Mouse (Mus musculus): ENCODE measurements around the gene Pid1.
A peak's percentile ranks its signal among the peaks of the same experiment; 100 is the strongest.
"Not testable (repeated sequence)": the region's sequence is repeated elsewhere in the genome, so short reads cannot be mapped to it uniquely, and the experiment has no call there.

The Pid1 gene

GRCm38 (mm10) chr1:84254361-84254760 is 109.6 kb downstream of the Pid1 start:
- DNase-seq = no peak

GRCm38 (mm10) chr1:84253838-84254237 is 110.1 kb downstream of the Pid1 start:
- DNase-seq = no peak

- no peak for DNase-seq
Measured at GRCm38 (mm10) chr1:84251205-84251604, 112.8 kb downstream of the Pid1 start.

- DNase-seq = no peak
Measured at GRCm38 (mm10) chr1:84250770-84251169, 113.2 kb downstream of the Pid1 start.

- DNase-seq = no peak
Measured at GRCm38 (mm10) chr1:84249772-84250338, 114.1 kb downstream of the Pid1 start.

- no peak for DNase-seq
Measured at GRCm38 (mm10) chr1:84247111-84247510, 116.9 kb downstream of the Pid1 start.

- DNase-seq = no peak
Measured at GRCm38 (mm10) chr1:84241192-84241828, 122.7 kb downstream of the Pid1 start.

GRCm38 (mm10) chr1:84240203-84240602 is 123.8 kb downstream of the Pid1 start:
- no peak for DNase-seq

GRCm38 (mm10) chr1:84230431-84230830 is 133.5 kb downstream of the Pid1 start:
- no peak for DNase-seq

- no peak for DNase-seq
Measured at GRCm38 (mm10) chr1:84225626-84226025, 138.4 kb downstream of the Pid1 start.

GRCm38 (mm10) chr1:84222051-84222450 is 141.9 kb downstream of the Pid1 start:
- DNase-seq = peak; percentile 33

GRCm38 (mm10) chr1:84218605-84219004 is 145.4 kb downstream of the Pid1 start:
- no peak for DNase-seq

GRCm38 (mm10) chr1:84217777-84218176 is 146.2 kb downstream of the Pid1 start:
- DNase-seq = peak; percentile 74

- no peak for DNase-seq
Measured at GRCm38 (mm10) chr1:84211507-84211906, 152.5 kb downstream of the Pid1 start.

- DNase-seq = not testable (repeated sequence)
Measured at GRCm38 (mm10) chr1:84205746-84206145, 158.2 kb downstream of the Pid1 start.

- DNase-seq = no peak
Measured at GRCm38 (mm10) chr1:84203494-84203893, 160.5 kb downstream of the Pid1 start.

- DNase-seq = no peak
Measured at GRCm38 (mm10) chr1:84199890-84200289, 164.1 kb downstream of the Pid1 start.

- DNase-seq = no peak
Measured at GRCm38 (mm10) chr1:84198887-84199286, 165.1 kb downstream of the Pid1 start.

GRCm38 (mm10) chr1:84192167-84192566 is 171.8 kb downstream of the Pid1 start:
- no peak for DNase-seq

GRCm38 (mm10) chr1:84189446-84189845 is 174.5 kb downstream of the Pid1 start:
- DNase-seq = no peak

- DNase-seq = no peak
Measured at GRCm38 (mm10) chr1:84186756-84187437, 177.1 kb downstream of the Pid1 start.

- DNase-seq = no peak
Measured at GRCm38 (mm10) chr1:84177696-84178095, 186.3 kb downstream of the Pid1 start.

- no peak for DNase-seq
Measured at GRCm38 (mm10) chr1:84177033-84177432, 186.9 kb downstream of the Pid1 start.

GRCm38 (mm10) chr1:84172941-84173340 is 191.0 kb downstream of the Pid1 start:
- DNase-seq = no peak
